ENCODE assay signal across 26 mouse cellular contexts in the genomic region with DNA sequence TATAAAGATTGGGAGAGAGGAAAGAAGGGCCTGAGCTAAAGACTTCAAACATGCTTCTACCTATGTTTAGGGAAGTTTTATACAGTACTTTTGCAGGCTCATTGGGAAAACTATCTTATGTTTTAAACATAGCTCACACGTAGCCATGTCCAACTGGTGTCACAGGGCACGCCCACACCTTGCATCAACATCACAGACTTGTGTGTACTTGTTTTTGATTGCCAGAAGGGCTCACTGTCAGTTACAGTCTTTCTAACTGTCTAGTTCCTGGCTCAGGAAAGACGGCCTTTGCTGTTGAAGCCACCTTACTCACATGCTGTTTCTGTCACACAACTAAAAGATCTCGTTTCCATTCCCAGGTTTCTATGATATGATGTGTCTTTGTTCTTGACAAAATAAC. TPM values are rescaled to one million over a fixed set of nuclear protein-coding genes. Genes with fewer than 3 reads are reported as not detected.
A peak's percentile ranks its signal among the peaks of the same experiment; 100 is the strongest.
DNase-seq lines count a peak whose midpoint lies in the region.
"Had no signal": no experiment of that assay in that cellular context is flagged by ENCODE, and none has a peak within 500 bp of the region (broad histone marks: within the 10 kb centered on the region; RNA-seq: fewer than 3 reads in every experiment).

No protein-coding gene starts in this region.

- DNase-seq in fat pad, adult 2 months (ENCODE audit: extremely low read depth, low read depth, low spot score), result peak; percentile 72
- peak; percentile 72 for DNase-seq in gonadal fat pad, adult 2 months (ENCODE audit: low read depth)
- no peak for DNase-seq in adrenal gland, adult 8-10 months
- no peak for DNase-seq in adipocyte (ENCODE audit: low spot score)
- DNase-seq: adrenal gland, adult 2 months; adrenal gland, postnatal 10 days; adrenal gland, postnatal 14 days; adrenal gland, postnatal 25 days; adrenal gland, postnatal 36 days; B cell, adult 2 months; cerebellum, adult 11 months; cerebellum, adult 11-12 months; cerebellum, adult 18-20 months; cerebellum, adult 2 months; cerebellum, adult 8-10 months had no signal

RNA-seq across cellular contexts. Expression of a gene that starts 2.0 kb away (rescaled TPM):
- polyA plus RNA-seq in gonadal fat pad, adult 2 months (2012; rRNA removed), result not detected in 2 replicates
- total RNA-seq in adrenal gland, adult 8-10 months (2022), result not detected
- total RNA-seq: adrenal gland, adult 18-20 months; adrenal gland, adult 2 months; adrenal gland, postnatal 10 days; adrenal gland, postnatal 14 days; adrenal gland, postnatal 25 days; adrenal gland, postnatal 36 days; adrenal gland, postnatal 4 days; CH12.LX; ES-E14; G1E had no signal
- polyA plus RNA-seq: activated CD4-positive, CD25-positive, alpha-beta regulatory T cell, adult 4 months; adrenal gland, adult 2 months; brain, embryonic 14.5 days; C2C12; CD4-positive, CD25-positive, alpha-beta regulatory T cell, adult 4 months; cerebellum, adult 2 months; G1E; Patski had no signal

RNA-seq across cellular contexts. Expression of a gene that starts 30.1 kb away (rescaled TPM):
- 0.14 and 0.15 TPM in 2 replicates for polyA plus RNA-seq in gonadal fat pad, adult 2 months (2012; rRNA removed)
- total RNA-seq in adrenal gland, adult 8-10 months (2022), result 10 to 100 TPM in 2 of 4 experiments, 1 to 10 TPM in 2; 7.7 to 13.1 (median 11.3) TPM
- total RNA-seq: CH12.LX, MEL had no signal
- polyA plus RNA-seq: activated CD4-positive, CD25-positive, alpha-beta regulatory T cell, adult 4 months; C2C12; CD4-positive, CD25-positive, alpha-beta regulatory T cell, adult 4 months; G1E; Patski had no signal

Comparison
In these comparisons a context has a peak if more than half of its experiments do, and no peak if none do; other contexts are left out.
1. DNase-seq: peak in fat pad, adult 2 months (single experiment) and gonadal fat pad, adult 2 months (single experiment); none in adrenal gland, adult 8-10 months (single experiment) and adipocyte (single experiment).